Mouse (Mus musculus) forebrain, embryonic 12.5 days (tissue): ENCODE data around the gene Helz. TPM values are rescaled to one million over a fixed set of nuclear protein-coding genes. Genes with fewer than 3 reads are reported as not detected.

ENCODE experiments used
- ATAC-seq: fragments of 200-750 bp; cut with Nextera tagmentation; 2 replicates; pipeline ENCODE4 v1.8.0; 2017; ENCODE audit warnings: moderate TSS enrichment; ENCODE audit not compliant: low FRiP score
- H3K27ac ChIP-seq: fragments of 300-500 bp; sonication (generic); 2 replicates; pipeline ENCODE4 v1.5.1; 2016; ENCODE audit warnings: mild to moderate bottlenecking
- H3K27me3 ChIP-seq: fragments of 300-500 bp; sonication (generic); 2 replicates; pipeline ENCODE4 v1.6.1; 2016; ENCODE audit warnings: mild to moderate bottlenecking
- H3K36me3 ChIP-seq: fragments of 300-500 bp; sonication (generic); replicated peaks from 2 replicates; pipeline ENCODE4 v1.6.1; 2016; ENCODE audit warnings: mild to moderate bottlenecking
- H3K4me1 ChIP-seq: fragments of 300-500 bp; sonication (generic); 2 replicates; pipeline ENCODE4 v1.6.1; 2016
- H3K4me2 ChIP-seq: fragments of 300-500 bp; sonication (generic); 2 replicates; pipeline ENCODE4 v1.6.1; 2016; ENCODE audit warnings: mild to moderate bottlenecking, moderate library complexity
- H3K4me3 ChIP-seq: fragments of 300-500 bp; sonication (generic); replicated peaks from 2 replicates; pipeline ENCODE4 v1.5.1; 2016; ENCODE audit warnings: mild to moderate bottlenecking
- H3K9ac ChIP-seq: fragments of 300-500 bp; sonication (generic); 2 replicates; pipeline ENCODE4 v1.6.1; 2016; ENCODE audit warnings: mild to moderate bottlenecking
- H3K9me3 ChIP-seq: fragments of 300-500 bp; sonication (generic); 2 replicates; pipeline ENCODE4 v1.6.1; 2016
- WGBS: fragments of 180-500 bp; shearing (Covaris S2); methylation state at CpG from one replicate; pipeline ENCODE4 v1.1.7; 2016; 5-methylcytosine and 5-hydroxymethylcytosine counted together
- polyA plus RNA-seq: library from polyadenylated mRNA; unstranded; fragments of >200 nt; fragmentation: Nextera tagmentation; extraction: Ambion mirVana; gene quantifications from 2 replicates; pipeline ENCODE4 v1.2.1, GENCODE M21; 2016

Gene Helz
- polyA plus RNA-seq, 1 experiment from 2014 or later: 21.1 TPM

DNA sequence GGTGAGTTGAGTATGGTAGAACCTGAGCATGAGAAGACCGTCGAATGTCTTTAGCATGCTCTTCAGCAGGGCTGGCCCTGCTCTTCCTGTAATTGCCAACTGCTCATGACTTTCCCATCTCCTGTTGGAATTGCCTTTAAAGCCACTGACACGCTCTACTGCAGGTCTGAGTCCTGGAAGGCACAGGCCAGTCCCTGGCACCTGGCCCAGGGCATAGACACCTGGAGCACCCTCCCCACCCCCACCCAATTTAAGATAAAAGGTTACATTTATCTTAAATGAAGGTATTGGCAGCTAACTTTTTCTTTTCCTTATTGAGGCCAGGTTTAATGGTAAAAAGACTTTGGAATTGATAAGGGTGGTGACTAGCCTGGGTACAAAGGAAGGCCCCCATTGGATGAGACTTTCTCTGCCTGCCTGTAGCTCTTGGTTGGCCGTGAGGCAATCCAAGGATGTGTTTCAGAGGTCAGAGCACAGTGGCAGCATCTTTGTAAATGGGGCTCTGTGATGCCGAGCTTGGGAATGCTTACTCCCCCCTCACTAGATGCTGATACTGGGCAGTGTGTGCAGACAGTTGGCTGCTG is 85.9 kb downstream of the Helz start:
- no peak overlapping the region for H3K4me3 ChIP-seq
- H3K9ac ChIP-seq: no peak overlapping the region
- 87% methylated on average over 5 of the region's 5 CpGs for WGBS
- no peaks in the 10 kb centered on the region for H3K9me3 ChIP-seq
- ATAC-seq: no peak
- H3K27me3 ChIP-seq: no peaks in the 10 kb centered on the region
- H3K4me2 ChIP-seq: no peak overlapping the region
- peaks cover 49% of the 10 kb centered on the region for H3K36me3 ChIP-seq
- H3K27ac ChIP-seq: no peak overlapping the region
- H3K4me1 ChIP-seq: no peaks in the 10 kb centered on the region

DNA sequence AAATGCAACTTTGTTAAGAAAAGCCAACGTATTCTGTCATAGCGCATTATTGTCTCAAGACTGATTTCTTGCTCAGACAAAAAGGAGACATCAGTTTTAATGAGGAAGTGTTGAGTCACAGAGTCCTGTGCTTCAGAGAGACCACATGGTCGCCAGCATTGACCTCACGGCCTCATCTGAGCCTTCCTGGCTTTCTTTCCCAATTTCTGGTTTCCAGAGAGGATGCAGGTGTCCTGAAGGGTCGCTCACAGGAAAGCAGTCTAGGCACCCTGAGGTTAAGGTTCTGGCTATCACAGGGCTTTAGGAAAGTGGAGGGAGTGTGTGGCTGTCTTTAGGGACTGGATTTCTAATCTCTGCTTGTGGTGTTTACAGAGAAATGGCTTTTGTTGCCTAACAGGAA is 90.4 kb downstream of the Helz start:
- peaks cover 56% of the 10 kb centered on the region for H3K36me3 ChIP-seq
- WGBS: 87% methylated on average over 5 of the region's 5 CpGs
- no peak for ATAC-seq

DNA sequence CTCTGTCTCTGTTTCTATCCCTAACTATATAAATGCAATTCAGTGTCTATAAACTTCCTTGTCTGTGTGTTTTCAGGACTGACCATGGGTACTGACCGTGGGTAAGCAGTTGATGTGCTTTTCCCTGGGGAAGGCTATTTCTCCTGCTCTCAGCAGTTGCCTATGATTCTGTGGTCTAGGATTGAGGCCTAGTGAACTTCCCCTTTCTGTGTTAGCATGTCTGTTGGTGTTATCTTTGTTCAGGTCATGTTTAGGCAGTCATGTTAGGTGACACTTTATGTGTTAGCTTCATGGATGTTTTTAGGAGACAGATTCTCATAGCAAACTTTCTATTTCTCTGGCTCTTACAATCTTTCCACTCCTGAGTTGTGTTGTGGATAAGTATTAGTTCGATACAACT is 91.9 kb downstream of the Helz start:
- Histone ChIP-seq H3K27me3 (no peaks in the 10 kb centered on the region), H3K9me3 (no peaks in the 10 kb centered on the region), H3K36me3 (peaks cover 65% of the 10 kb centered on the region), H3K9ac (no peak overlapping the region), H3K4me1 (no peaks in the 10 kb centered on the region), H3K4me2 (no peak overlapping the region), H3K27ac (no peak overlapping the region), H3K4me3 (no peak overlapping the region)
- no peak for ATAC-seq
- 97% methylated on average over 2 of the region's 2 CpGs for WGBS

More for the DNA sequence above, 90.4 kb downstream of the Helz start:
- H3K4me3 ChIP-seq: no peak overlapping the region
- H3K4me2 ChIP-seq: no peak overlapping the region
- H3K4me1 ChIP-seq: no peaks in the 10 kb centered on the region
- H3K9me3 ChIP-seq: no peaks in the 10 kb centered on the region
- no peak overlapping the region for H3K9ac ChIP-seq
- H3K27ac ChIP-seq: no peak overlapping the region
- H3K27me3 ChIP-seq: no peaks in the 10 kb centered on the region

DNA sequence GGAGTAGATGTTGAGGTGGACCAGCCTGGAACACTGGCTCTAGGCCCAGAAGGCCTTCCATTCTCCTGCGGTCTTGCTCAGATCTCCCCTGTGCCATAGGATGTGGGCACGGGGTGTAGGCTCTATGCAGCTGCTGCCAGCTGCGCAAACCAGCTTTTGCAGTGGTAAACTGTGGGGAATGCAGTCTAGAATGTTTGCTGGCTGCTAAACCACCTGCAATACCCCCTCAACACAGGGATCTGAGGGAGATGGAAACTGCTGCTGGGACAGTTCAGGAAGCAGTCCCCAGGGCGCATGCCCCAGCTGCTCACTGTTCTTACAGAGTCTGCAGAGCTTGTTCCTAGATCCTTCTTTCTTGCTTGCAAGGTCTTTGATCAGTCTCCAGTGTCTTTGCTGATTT is 96.7 kb downstream of the Helz start:
- 98% methylated on average over 4 of the region's 4 CpGs for WGBS
- H3K4me3 ChIP-seq: no peak overlapping the region
- H3K27ac ChIP-seq: no peak overlapping the region
- no peaks in the 10 kb centered on the region for H3K27me3 ChIP-seq
- H3K9me3 ChIP-seq: no peaks in the 10 kb centered on the region
- no peak for ATAC-seq
- H3K36me3 ChIP-seq: peaks cover 58% of the 10 kb centered on the region
- no peak overlapping the region for H3K4me2 ChIP-seq
- H3K4me1 ChIP-seq: no peaks in the 10 kb centered on the region
- H3K9ac ChIP-seq: no peak overlapping the region

DNA sequence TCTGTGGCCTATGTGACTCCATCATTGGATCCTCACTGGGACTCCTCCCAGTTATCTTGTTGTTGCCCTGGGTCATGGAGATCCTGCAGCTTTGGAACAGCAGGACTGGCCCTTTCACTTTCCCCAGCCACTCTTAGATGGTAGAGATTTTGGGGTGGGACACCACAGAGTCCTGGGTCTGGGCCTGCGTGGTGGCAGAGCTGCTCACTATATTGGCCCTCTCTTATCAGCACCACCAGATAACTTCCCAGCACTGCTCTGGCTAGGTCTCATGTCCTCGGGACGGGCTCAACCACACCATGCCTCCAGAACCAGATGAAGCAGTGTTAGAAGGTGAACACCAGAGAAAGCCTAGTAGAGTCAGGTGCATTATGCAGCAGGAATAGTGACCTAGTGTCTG is 99.6 kb downstream of the Helz start:
- Histone ChIP-seq H3K4me2 (no peak overlapping the region), H3K36me3 (peaks cover 57% of the 10 kb centered on the region), H3K27me3 (no peaks in the 10 kb centered on the region), H3K4me1 (no peaks in the 10 kb centered on the region), H3K9me3 (no peaks in the 10 kb centered on the region), H3K4me3 (no peak overlapping the region), H3K9ac (no peak overlapping the region), H3K27ac (no peak overlapping the region)
- 97% methylated on average over 3 of the region's 3 CpGs for WGBS
- no peak for ATAC-seq

DNA sequence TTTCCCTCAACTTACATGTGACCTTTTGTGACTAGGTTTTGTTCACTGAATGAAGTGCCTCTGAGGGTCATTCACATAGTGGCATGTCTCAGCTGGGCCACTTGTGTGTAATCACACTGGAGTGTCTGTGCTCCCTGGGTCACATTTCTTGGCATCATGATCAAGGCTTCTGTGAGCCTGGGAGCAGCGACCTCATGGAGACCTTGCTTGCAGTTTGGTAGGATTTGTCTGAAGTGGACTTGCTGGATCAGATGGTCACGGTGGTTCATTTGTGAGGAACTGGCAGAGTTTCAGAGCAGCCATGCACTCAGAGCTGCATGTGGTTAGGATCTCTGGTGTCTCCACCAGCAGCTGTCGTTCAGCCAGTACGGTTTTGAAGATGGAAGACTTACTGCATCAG is 100.9 kb downstream of the Helz start:
- 92% methylated on average over 4 of the region's 4 CpGs for WGBS
- no peak overlapping the region for H3K4me3 ChIP-seq
- H3K9ac ChIP-seq: no peak overlapping the region
- H3K27ac ChIP-seq: no peak overlapping the region
- no peaks in the 10 kb centered on the region for H3K27me3 ChIP-seq
- H3K36me3 ChIP-seq: peaks cover 49% of the 10 kb centered on the region
- no peaks in the 10 kb centered on the region for H3K4me1 ChIP-seq
- ATAC-seq: no peak
- no peaks in the 10 kb centered on the region for H3K9me3 ChIP-seq
- H3K4me2 ChIP-seq: no peak overlapping the region

DNA sequence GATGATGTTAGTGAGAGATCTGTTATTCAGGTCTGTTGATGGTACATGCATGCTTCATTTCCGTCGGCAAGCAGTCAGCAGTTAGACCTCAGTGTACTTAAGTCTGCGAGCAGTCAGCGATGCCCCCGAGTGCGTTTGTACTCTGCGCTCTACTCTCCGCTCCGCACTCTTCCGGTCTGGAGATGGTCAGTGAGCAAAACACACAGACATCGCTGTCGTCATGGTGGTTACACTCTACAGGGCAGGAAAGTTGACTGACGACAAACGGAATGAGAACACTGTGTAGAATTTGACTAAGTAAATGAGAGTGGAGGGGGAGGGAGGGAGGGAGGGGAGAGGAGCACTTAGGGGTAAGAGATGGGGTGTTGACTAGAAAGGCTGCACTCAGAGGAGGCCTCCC is 101.7 kb downstream of the Helz start:
- no peak overlapping the region for H3K9ac ChIP-seq
- H3K4me3 ChIP-seq: no peak overlapping the region
- no peak for ATAC-seq
- H3K27ac ChIP-seq: no peak overlapping the region
- H3K27me3 ChIP-seq: no peaks in the 10 kb centered on the region
- 93% methylated on average over 14 of the region's 14 CpGs for WGBS
- peaks cover 41% of the 10 kb centered on the region for H3K36me3 ChIP-seq
- H3K4me2 ChIP-seq: no peak overlapping the region
- H3K9me3 ChIP-seq: no peaks in the 10 kb centered on the region
- no peaks in the 10 kb centered on the region for H3K4me1 ChIP-seq

DNA sequence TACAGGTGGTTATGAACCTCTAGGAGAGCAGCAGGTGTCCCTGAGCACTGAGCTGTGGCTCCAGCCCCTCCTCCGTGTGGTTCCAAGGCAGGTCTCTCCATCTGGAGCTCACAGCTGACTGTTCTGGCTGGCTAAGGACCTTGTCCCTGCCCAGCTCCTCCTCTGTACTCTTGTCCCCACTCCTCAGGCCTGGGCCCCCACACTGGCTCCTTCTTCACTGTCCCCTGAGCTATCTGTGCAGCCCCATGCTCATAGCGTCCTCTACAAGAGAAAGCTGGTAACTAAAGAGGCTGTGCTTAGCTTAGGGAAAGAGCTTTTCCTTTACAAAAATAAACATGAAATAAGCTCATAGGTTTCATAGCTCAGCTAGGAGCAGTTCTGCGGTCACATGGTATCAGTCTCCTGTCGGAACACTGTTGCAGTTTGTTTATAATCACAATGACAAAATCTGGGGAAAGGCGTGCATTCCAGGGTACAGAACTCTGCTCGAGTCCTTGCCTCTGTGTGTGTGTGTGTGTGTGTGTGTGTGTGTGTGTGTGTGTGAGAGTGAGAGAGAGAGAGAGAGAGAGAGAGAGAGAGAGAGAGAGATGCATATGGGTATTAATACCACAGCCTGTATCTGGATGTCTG is 102.8 kb downstream of the Helz start:
- Histone ChIP-seq H3K4me2 (no peak overlapping the region), H3K9me3 (no peaks in the 10 kb centered on the region), H3K27me3 (no peaks in the 10 kb centered on the region), H3K4me1 (no peaks in the 10 kb centered on the region), H3K4me3 (no peak overlapping the region), H3K9ac (no peak overlapping the region), H3K27ac (no peak overlapping the region), H3K36me3 (peaks cover 41% of the 10 kb centered on the region)
- WGBS: 83% methylated on average over 6 of the region's 6 CpGs
- no peak for ATAC-seq

DNA sequence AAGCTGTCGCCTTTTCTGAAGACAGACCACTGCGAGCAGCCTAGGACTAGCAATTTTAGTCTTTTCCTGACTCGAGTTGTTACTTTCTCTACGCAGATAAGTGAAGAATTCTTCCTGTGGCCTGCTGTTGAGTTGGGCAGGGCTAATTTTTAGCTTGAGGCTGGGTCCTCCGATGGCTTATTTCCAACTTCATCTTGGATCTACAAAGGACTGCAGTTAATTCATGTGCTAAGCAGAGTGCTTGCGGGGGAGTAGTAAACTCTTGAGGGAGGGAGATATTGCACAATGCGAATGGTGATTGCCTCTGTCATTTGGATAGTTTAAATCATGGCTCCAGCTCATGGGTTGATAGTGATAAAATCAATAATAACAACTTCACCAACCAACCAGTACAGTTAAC is 103.7 kb downstream of the Helz start:
- H3K27me3 ChIP-seq: no peaks in the 10 kb centered on the region
- 82% methylated on average over 7 of the region's 7 CpGs for WGBS
- no peaks in the 10 kb centered on the region for H3K9me3 ChIP-seq
- H3K9ac ChIP-seq: no peak overlapping the region
- no peaks in the 10 kb centered on the region for H3K4me1 ChIP-seq
- no peak for ATAC-seq
- no peak overlapping the region for H3K4me2 ChIP-seq
- no peak overlapping the region for H3K27ac ChIP-seq
- peaks cover 44% of the 10 kb centered on the region for H3K36me3 ChIP-seq
- no peak overlapping the region for H3K4me3 ChIP-seq

DNA sequence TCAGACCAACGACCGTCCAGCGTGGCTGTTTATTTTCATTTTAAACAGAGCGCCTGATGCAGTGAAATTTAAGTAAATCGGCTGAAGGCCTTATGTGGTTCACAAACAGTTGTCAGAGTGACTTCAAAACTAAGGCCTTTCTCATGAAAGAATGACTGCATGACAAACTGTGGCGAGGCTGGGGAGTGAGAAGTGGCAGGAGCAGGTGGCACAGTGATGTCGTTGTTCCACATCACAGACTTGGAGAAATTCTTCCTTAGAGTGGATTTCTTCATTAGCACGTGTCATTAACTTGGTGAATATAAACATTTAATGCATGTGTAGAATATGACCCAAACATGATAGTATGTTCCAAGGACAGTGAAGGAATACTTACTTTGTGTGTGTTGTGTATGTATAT is 104.4 kb downstream of the Helz start:
- no peak for ATAC-seq
- Histone ChIP-seq H3K36me3 (peaks cover 45% of the 10 kb centered on the region), H3K27ac (no peak overlapping the region), H3K27me3 (no peaks in the 10 kb centered on the region), H3K4me1 (no peaks in the 10 kb centered on the region), H3K4me2 (no peak overlapping the region), H3K9me3 (no peaks in the 10 kb centered on the region), H3K4me3 (no peak overlapping the region), H3K9ac (no peak overlapping the region)
- 72% methylated on average over 8 of the region's 8 CpGs for WGBS

DNA sequence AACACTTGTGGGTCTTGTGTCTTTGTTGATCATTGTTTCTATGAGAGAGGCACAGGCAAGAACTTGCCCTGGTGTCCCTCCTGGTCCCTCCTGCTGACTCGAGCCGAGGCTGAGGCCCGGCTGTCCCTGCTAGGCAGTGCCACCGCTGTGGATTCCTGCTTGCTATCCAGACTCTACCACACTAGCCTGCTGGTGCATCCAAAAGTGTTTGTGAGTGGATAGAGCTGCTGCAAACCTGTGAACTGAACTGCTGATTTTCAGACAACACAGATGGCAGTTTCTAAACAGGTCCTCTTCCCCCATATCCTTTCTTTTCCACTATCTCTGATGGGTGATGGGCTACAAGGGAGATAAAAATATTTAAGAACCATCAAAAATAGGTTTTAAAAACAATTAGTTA is 107.8 kb downstream of the Helz start:
- Histone ChIP-seq H3K4me2 (no peak overlapping the region), H3K4me1 (no peaks in the 10 kb centered on the region)

DNA sequence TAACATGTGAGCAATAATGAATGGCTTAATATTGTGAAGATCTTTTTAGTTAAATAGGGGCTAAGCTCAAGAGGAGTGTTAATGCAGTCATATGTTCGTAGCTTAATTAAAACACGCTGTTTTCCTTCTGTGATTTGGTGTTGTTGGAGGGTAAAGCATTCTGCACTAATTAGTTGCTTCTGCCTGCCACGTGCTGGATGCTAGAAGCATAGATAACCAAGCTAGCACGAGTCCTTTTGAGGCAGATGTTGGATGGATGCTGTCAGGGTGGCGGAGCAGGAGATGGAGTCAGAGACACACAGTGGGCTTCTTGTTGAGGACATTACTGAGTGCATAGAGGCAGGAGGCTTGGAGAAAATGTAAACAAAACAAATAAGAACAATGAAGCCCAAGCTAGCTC is 109.4 kb downstream of the Helz start:
- WGBS: 65% methylated on average over 5 of the region's 5 CpGs
- no peak overlapping the region for H3K9ac ChIP-seq
- no peaks in the 10 kb centered on the region for H3K27me3 ChIP-seq
- ATAC-seq: no peak
- H3K27ac ChIP-seq: no peak overlapping the region
- H3K4me1 ChIP-seq: no peaks in the 10 kb centered on the region
- peaks cover 44% of the 10 kb centered on the region for H3K36me3 ChIP-seq
- no peak overlapping the region for H3K4me3 ChIP-seq
- H3K9me3 ChIP-seq: no peaks in the 10 kb centered on the region
- no peak overlapping the region for H3K4me2 ChIP-seq

More for the DNA sequence above, 107.8 kb downstream of the Helz start:
- 91% methylated on average over 4 of the region's 4 CpGs for WGBS
- Histone ChIP-seq H3K9ac (no peak overlapping the region), H3K27ac (no peak overlapping the region), H3K36me3 (peaks cover 29% of the 10 kb centered on the region), H3K4me3 (no peak overlapping the region), H3K9me3 (no peaks in the 10 kb centered on the region), H3K27me3 (no peaks in the 10 kb centered on the region)
- no peak for ATAC-seq

DNA sequence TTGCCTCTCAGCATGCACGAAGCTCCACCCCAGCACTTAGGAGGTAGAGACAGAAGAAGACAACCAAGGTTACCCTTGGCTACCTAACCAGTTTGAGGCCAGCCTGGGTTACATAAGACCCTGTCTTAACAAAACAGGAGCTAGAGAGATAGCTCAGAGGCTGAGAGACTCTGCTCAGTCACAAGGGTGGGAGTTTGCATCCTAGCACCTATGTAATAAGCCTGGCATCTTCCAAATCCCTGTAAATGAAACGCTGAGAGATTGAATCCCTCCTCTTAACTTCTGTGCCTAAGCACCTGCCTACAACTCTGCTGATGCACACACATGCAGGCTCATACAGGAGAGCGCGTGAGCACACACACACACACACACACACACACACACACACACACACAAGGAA is 112.7 kb downstream of the Helz start:
- 90% methylated on average over 4 of the region's 4 CpGs for WGBS
- Histone ChIP-seq H3K9ac (no peak overlapping the region), H3K36me3 (peaks cover 68% of the 10 kb centered on the region), H3K4me3 (no peak overlapping the region), H3K27me3 (no peaks in the 10 kb centered on the region), H3K4me2 (no peak overlapping the region), H3K4me1 (no peaks in the 10 kb centered on the region), H3K9me3 (no peaks in the 10 kb centered on the region), H3K27ac (no peak overlapping the region)
- ATAC-seq: no peak
